Mouse (Mus musculus): Measurements from ENCODE around the gene Ace2. TPM values are rescaled to one million over a fixed set of nuclear protein-coding genes. Genes with fewer than 3 reads are reported as not detected.
A peak's percentile ranks its signal among the peaks of the same experiment; 100 is the strongest.

The Ace2 gene
- 1 to 10 TPM; 1.4 to 1.8 TPM for total RNA-seq (2021)
- long read RNA-seq, experiment 1, partial matches to known transcripts = 0 of 4 reads
- long read RNA-seq, experiment 1, other reads (novel, unspliced or antisense) = 0 of 4 reads
- long read RNA-seq, experiment 2, partial matches to known transcripts = 0 of 5 reads
- long read RNA-seq, experiment 2, other reads (novel, unspliced or antisense) = 1 of 5 reads

DNA sequence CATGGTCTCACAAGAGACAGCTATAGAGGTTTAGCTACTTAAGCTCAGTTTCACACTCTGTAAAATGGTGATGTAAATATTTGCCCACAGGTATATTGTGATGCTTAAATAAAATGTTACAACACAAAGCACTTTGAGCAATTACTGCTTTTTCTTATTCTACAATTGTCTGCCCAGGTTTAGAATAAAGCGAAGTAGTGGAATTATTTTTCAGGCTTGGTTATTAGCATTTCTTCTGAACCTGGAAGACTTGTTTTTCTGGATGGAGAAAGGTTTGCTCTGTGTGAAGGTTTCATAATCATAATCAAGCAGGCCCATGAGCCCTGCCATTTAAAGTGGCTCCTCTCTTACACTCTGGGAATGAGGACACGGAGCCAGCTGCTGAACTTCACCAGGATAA is at the start of gene Ace2:
Gene Ace2, plus strand, starts transcription at position 301 of the 400 bp plus-strand sequence.
- DNase-seq (ENCODE audit: low spot score in 2 of 2) = no peak

DNA sequence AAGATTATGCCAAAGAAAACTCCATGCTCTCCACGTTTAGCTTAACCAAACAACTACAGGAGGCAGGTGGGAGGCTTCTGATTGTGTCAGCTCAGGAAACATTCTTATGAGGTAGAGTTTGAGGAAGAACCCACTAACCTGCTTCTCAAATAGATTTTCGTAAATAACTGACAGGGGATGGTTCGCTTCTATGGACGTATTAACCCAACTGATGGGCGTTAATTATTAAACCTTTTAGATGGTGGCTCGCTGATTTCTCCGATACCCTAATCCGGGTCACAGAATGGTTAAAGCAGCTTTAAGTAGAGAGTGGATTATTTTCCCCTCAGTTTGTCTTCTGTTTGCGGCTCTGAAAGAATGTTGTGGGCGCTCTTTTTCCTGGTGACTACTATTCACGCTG is 49.2 kb upstream of the Ace2 start:
- no peak for DNase-seq (ENCODE audit: low spot score in 2 of 2)

DNA sequence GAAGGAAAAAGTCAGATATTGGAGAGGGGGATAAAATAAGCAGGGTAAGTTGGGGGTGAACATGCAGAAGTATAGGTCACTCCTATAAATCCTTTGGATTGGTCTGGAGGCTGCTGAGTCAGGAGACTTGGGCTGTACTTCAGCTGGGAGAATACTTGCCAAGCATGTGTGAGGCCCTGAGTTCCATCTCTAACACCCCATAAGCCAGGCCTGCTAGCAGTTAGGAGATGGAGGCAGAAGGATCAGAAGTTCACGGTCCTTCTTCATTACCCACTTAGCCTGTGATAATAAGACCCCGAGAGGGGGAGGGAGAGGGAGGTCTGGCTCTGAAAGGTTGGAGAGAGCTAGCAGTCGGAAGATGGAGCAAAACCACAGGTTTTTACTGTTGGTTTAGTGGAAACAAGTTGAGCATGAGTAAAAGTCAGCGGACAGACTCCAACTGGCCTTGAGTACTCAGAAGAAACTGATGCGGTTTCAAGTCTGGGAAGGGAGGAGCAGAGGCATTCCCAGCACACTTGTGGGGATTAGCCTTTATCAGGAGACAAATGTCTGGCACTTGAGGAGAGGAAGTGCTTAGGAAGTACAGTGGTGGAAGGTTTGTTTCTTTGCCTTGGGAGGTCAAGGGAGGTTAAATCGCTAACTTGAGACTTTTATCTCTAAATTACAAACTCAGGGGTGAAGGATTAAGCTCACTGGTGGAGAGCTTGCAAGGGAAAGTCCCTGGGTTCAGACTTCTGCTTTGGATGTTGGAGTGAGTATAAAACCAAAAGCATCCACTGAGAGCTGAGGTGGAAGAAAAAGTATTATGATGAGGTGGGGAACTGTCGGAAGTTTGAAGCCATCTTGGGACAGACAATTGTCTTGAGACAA is 46.6 kb upstream of the Ace2 start:
- DNase-seq (ENCODE audit: low spot score in 2 of 2) = no peak

DNA sequence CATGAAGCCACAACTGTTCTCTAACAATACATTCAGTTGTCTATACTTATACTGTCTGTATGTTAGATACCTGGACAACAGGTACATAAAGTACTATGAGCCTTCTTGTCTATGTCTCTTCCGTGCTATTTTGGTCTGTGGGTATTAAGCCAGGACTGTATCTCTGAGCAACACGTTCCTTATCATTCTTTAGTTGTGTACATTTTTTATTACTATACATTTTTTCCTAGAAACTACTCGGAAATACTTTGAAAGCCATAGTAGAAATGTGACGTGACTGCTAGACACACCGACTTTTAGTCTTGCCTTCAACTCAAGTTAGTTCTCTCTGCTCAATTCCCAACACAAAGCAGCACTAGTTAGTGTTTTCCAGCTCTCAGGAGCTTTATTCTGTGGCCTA is 45.7 kb upstream of the Ace2 start:
- DNase-seq (ENCODE audit: low spot score in 2 of 2) = no peak

DNA sequence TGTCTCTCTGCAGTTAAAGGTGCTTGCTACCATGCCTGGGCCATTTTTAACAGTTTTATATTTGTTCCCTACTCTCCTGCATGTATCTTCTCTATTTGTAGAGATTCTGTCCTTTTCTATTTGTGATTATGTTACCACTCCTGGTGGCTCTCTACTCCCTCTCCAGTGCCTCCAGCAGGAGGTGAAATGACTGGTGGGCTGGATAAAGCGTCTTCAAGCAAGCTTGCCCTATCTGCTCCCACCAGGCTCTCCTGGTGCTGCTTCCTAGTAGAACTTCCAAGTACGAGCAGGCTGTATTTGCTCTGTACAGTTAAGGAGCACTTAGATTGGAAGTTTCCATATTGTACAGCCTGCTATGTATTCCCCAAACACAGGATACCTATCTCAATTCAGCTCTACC is 43.3 kb upstream of the Ace2 start:
- DNase-seq (ENCODE audit: low spot score in 2 of 2) = no peak

DNA sequence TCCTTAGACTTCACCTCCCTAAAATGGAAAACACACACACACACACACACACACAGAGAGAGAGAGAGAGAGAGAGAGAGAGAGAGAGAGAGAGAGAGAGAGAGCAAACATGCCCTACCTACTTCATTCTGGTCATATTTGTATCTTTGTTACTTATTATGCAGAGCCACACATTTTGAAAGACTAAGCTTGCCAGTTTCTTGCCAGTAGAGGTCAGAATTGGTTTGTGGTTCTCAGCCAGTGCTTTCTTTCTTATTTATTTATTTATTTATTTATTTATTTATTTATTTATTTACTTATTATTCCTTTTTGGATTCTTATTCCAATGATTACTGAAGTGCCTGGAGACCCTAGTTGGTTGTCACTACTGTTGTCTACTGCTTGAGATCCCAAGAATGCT is 37.6 kb upstream of the Ace2 start:
- DNase-seq (ENCODE audit: low spot score in 2 of 2) = no peak

DNA sequence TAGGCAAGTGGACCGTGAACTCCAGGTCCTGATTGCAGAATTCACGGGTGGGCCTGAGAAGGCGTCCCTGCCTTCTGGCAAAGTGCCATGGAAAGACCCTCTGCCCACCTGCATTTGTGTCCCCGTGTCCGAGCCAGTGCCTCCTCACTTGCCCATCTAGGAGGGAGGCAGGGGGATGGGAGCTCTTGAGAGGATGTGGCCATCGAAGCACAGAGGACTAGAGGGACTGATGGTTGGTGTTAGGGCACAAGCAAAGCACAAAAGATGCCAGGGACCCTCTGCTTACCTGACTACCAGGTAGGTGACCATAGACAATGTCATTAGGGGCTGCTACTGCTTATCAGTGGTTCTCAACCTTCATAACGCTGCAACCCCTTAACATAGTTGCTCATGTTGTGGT is 36.9 kb upstream of the Ace2 start:
- no peak for DNase-seq (ENCODE audit: low spot score in 2 of 2)

DNA sequence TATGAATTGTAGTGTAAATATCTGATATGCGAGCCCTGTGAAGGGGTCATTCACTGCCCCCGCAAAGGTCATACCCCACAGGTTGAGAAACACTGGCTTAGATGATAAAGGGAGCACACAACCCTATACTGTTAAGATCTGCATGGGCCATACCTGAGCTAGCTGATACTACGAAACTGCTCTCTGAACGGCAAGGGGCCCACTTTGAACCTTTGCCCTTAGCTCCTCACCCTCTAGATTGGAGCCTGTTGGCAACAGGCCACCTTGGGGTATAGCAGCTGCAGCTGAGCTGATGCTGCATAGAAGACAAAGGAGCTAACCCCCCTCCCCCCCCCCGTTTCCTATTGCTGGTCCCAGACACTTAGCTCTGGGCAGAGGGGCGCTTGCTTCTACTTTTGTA is 36.5 kb upstream of the Ace2 start:
- no peak for DNase-seq (ENCODE audit: low spot score in 2 of 2)

DNA sequence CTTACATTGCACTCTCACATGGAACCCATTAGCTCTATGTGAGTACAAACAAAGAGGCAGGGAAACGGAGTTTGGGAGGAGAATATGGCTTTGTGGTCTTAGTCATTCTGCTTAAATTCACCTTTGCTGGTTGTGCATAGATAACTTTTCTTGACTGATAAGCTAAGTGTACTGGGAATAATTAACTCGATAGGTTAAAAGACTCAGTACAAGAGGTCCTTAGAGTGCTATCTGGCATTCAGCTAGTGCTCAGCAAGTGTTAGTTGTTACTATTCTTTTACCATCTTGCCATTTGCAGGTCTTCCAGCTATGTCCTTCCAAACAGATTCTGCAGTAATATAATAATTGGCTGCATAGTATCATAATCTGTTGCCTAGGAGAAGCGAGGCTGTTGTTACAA is 28.0 kb upstream of the Ace2 start:
- peak in 1 of 2 experiments; percentile 4 for DNase-seq (ENCODE audit: low spot score in 2 of 2)

DNA sequence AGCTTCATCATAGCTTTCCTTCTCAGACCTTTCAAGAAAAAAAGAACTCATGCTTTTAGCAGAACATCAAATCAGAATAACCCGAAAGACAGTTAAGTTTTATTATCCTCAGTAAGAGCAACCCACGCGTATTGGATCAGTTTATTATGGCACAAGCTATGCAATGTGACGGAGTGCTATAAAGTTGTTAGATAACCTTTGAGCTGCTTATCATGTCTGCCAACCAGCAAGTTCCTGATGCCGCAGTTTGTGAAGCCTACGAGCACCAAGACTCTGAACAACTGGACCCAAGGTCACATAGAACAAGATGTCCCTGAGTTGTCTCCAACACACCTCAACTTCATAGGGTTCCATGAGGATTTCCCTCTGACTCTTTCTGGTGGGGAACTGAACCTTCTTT is 25.4 kb upstream of the Ace2 start:
- DNase-seq (ENCODE audit: low spot score in 2 of 2) = no peak

DNA sequence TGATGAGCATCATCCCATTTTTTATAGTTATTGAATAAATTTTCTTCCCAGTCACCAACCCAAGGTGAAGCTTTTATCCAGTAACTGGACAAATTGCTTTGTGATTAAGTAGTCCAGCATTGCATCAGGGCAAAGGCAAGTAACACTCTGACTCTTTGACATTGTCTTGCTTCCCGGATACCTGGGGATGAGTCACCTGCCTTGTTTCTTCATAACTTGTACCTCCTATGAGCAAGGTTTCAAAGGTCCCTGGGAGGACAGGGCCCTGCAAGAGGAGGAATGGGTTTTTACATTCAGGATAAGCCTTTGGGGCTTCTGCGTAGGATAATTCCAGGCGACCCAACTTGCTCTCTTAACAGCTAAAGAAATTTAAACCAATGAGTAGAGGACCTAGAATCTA is 15.2 kb upstream of the Ace2 start:
- DNase-seq (ENCODE audit: low spot score in 2 of 2) = no peak

DNA sequence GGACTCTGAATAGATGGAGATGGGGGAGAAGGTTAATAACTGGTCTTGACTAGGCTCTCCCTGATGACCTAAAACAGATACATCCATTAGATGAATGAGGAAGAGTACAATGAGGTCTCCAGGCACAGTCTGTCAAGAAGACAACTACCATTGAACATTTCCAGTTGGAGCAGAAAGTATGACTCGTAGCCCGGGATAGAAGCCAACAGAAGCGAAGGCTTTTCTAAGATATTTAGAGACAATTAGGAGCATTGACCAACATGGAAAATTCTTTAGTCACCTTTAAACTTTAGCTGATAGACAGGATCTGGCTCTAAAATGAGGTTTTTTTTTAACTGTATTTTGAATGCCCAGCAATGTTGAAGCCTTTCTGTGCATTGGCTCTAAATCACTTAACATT is 5.6 kb upstream of the Ace2 start:
- no peak for DNase-seq (ENCODE audit: low spot score in 2 of 2)

DNA sequence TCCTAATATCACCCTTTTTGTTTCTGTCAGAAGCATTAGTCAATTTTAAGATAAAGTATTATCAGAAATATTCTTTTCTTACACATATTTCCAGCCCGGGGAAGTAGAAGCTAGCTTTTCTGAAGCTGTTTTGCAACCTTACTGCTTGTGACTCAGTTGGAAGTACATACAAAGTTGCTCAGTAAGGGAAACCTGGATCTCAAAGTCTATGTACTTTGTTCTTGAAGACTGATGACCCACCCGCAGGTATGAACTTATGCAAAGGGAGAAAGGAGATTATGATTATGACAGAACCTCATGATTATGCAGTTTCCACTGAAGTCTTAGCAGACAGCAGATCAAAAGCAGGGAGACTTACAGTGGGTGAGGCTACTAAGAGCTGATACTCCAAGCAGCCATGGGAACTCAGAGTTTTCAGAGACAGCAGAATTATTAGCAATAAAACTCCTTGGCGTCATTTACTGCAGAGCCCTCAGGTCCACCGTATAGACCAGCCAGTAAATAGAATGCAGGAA is 3.8 kb upstream of the Ace2 start:
- DNase-seq (ENCODE audit: low spot score in 2 of 2) = no peak

DNA sequence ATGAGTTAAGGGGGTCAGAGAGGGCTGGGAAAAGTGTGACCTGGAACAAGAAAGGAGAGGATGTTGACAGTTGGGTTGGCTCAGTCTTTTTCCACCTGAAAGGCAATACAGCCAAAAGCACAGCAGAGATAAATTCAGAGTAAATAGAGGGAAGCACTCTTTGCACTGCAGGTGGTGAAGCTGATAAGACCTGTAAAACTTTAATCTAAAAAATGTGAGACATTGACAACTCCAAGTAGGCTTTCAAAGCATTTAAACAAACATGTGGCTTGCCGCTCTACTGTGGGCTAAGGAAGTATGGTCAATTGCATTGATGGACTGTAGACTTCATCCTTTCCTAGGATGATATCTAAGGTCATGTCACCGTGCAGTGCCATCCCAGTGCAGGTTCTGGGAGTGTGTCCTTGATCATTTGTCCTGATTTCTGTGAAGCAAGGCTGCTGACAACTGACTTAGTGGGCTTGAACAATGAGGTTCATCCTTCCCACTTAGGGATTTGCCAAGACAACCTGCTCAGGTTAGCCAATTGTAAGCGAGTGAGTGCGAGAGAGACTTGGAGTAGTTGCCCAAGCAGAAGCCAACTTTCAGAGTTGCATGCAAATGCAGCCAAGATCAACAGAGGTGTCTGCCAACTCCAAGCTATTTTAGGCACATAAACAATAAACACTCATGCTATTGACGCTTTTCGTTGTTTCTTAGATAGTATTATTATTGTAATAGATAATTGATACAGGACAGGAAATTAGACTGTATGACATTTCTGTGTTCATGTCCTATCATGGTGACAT is 6.5 kb downstream of the Ace2 start:
- DNase-seq (ENCODE audit: low spot score in 2 of 2) = no peak

DNA sequence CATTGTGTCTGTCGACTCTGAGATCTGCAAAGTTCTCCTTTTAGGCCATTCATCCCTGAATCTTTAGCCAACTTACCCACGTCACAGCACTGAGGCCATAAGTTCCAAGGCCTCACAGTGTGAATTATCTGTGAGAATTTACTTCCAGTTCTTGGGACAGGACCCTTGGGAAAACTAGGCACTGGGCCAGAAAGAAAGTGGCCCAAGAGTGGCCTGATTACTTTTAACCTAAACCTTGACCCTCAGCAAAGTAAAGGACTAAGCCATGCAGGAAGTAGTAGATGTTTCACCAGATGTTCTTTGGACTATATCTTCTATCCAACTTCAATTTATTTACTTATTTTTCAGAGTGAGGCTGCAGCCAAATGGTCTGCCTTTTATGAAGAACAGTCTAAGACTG is 13.6 kb downstream of the Ace2 start:
- DNase-seq (ENCODE audit: low spot score in 2 of 2) = no peak

DNA sequence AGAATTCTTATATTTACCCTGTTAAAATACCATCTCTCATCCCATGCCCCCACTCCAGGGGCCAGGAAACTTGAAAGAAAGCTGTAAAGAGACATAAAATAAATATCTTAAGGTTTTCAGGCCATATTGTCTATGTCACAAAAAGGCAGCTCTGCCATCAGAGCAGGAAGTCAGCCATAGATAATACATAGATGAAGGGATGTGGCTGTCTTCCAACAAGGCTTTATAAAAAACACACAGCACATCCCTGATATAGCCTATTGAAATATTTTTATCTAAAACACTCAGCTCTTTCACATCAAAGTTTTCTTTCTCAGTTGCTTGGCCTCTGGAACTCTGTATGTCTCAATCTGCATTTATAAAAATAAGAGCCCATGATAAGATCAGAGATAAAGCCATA is 14.5 kb downstream of the Ace2 start:
- DNase-seq (ENCODE audit: low spot score in 2 of 2) = no peak

DNA sequence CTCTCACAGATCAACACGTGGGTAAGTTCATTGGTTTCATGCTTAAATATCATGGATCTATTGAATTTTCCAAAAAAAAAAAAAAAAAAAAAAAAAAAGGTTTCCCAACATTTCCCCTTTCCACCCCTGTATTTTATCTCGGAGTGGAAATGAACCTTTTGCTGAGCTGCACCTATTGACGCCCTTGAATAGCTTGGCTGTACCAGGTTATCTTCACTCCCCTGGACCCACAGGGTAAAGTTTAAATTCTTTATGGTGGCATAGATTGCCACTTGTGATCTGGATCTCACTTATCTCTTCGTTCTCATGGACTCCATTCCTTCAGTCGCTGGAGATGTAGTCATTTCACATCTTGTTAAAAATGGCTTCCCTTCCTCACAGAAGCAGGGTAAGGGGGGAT is 15.5 kb downstream of the Ace2 start:
- no peak for DNase-seq (ENCODE audit: low spot score in 2 of 2)

DNA sequence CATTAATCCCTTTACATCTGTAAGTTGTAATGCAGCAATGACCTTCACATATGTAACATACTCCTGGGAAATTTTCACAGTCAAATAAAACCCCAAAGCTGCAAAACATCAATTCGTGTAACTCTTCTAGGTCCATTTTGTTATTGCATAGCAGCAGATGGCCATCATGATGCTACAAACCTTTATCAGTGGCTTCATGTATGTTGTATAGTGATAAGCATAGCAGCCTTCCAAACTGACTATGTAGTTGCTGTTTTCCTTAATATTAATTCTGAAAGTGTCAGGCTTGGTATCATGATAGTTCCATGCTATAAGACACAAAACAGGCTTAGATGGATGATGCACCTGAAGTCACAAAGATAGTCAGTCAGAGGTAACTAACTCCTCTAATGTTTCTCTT is 25.5 kb downstream of the Ace2 start:
- DNase-seq (ENCODE audit: low spot score in 2 of 2) = no peak

DNA sequence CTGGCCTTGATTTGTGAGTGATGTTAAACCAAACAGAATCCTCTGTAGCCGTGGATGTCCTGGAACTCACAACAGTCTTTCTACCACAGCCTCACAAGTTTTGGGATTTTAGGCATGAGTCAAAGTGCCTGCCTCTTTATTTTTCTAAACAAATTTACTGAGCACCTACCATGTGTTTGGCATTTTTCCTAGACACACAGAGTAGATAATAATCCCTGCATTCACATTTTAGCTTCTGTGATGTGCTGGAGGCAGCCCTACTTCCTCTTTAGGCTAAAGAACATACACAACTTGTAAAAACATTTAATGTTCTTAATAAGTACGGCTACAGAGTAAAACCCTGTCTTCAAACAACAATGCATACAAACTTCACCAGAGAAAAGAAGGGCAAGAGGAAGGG is 31.9 kb downstream of the Ace2 start:
- DNase-seq (ENCODE audit: low spot score in 2 of 2) = no peak

DNA sequence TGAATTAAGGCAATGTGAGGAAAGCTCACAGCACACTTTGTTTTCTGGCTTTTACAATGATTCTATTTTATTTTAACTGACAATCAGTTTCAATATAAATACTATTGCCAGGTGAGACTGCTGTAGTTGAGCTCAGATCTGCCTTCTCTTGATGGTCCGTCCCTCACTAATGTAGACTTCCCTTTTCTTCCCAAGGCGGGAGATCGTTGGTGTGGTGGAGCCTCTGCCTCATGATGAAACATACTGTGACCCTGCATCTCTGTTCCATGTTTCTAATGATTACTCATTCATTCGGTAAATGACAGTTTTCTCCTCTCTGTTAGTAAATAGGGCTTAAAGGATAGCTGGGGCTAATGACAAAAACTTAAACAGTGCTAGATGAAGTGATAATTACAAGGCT is 34.7 kb downstream of the Ace2 start:
- DNase-seq (ENCODE audit: low spot score in 2 of 2) = no peak

DNA sequence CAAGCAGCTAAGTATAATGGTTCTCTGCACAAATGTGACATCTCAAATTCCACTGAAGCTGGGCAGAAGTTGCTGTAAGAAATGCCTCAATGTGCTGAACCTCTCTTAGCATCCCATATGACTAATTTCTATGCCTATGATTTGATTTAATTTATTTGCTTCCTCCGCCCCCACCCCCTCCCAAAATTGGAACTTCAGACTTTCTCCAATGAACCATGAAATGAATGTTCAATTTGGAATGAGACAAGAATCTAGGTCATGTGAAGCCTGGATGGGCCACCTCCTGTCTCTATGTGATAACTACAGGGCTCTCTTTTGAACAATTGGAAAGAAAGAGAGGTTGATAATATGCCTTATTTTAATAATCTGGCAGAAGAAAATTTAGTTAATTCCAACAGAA is 36.2 kb downstream of the Ace2 start:
- no peak for DNase-seq (ENCODE audit: low spot score in 2 of 2)

DNA sequence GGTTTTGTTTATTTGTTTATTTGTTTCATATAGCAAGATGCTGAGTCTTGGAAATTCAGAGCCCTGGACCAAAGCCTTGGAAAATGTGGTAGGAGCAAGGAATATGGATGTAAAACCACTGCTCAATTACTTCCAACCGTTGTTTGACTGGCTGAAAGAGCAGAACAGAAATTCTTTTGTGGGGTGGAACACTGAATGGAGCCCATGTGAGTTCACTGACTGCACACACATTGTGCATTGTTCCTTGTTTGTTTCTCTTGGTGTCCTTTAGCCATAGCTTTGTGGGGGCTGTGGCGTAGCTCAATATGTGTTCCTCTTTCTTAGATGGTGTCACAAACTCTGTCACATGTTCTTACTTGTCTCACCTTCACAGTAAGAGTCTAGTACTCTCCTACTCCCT is 36.6 kb downstream of the Ace2 start:
- no peak for DNase-seq (ENCODE audit: low spot score in 2 of 2)
